Mouse (Mus musculus) thymus, adult 2 months (tissue): ENCODE measurements at regions not wholly inside any gene's neighbourhood (a gene's known extent, or its start where the extent isn't known, plus 50 kb on each side); places are given as distances from the start of the nearest gene placed in this dataset.
A peak's percentile ranks its signal among the peaks of the same experiment; 100 is the strongest.

Experiments
- DNase-seq: peaks from one replicate; pipeline ENCODE4 v3.0.0; 2021
- H3K27ac ChIP-seq: fragments of 200-500 bp; 2 replicates; pipeline ENCODE4 v1.5.1; 2012; ENCODE audit warnings: low read length, control low read depth; ENCODE audit not compliant: control insufficient read depth, insufficient read depth
- H3K27me3 ChIP-seq: fragments of 200-500 bp; 2 replicates; pipeline ENCODE4 v1.6.1; 2012; ENCODE audit warnings: mild to moderate bottlenecking, low read length, moderate library complexity, mixed read lengths; ENCODE audit not compliant: control insufficient read depth, insufficient read depth
- H3K36me3 ChIP-seq: fragments of 200-500 bp; 2 replicates; pipeline ENCODE4 v1.6.1; 2012; ENCODE audit warnings: mild to moderate bottlenecking, low read length, moderate library complexity; ENCODE audit not compliant: control insufficient read depth, insufficient read depth
- H3K4me1 ChIP-seq: fragments of 200-500 bp; replicated peaks from 2 replicates; pipeline ENCODE4 v1.6.1; 2012; ENCODE audit warnings: low read length; ENCODE audit not compliant: control insufficient read depth, insufficient read depth
- H3K4me3 ChIP-seq: fragments of 200-500 bp; 2 replicates; pipeline ENCODE4 v1.5.1; 2012; ENCODE audit warnings: mild to moderate bottlenecking, low read length, control low read depth, moderate library complexity; ENCODE audit not compliant: control insufficient read depth, insufficient read depth
- CTCF ChIP-seq: fragments of 200-500 bp; IDR thresholded peaks from 2 replicates; pipeline ENCODE4 v1.5.1; 2012; ENCODE audit warnings: mild to moderate bottlenecking, control low read depth, low read length, moderate library complexity, borderline replicate concordance; ENCODE audit not compliant: control insufficient read depth, poor library complexity, insufficient read depth; ENCODE audit errors: extremely low read depth
- POLR2A ChIP-seq: fragments of 200-500 bp; IDR thresholded peaks from 2 replicates; pipeline ENCODE4 v1.6.1; 2012; ENCODE audit warnings: mild to moderate bottlenecking, low read length, control low read depth, moderate library complexity; ENCODE audit not compliant: control insufficient read depth, poor library complexity, insufficient read depth; ENCODE audit errors: extremely low read depth
- WGBS: fragments of 180-500 bp; shearing (Covaris S2); methylation state at CpG from one replicate; pipeline ENCODE4 v1.1.7; 2018; 5-methylcytosine and 5-hydroxymethylcytosine counted together

GRCm38 (mm10) chrX:10770575-10770974 lies 55.8 kb downstream of the Mid1ip1 start:
- Histone ChIP-seq H3K27ac (no peak overlapping the region), H3K27me3 (no peaks in the 10 kb centered on the region), H3K36me3 (no peaks in the 10 kb centered on the region), H3K4me1 (no peaks in the 10 kb centered on the region), H3K4me3 (no peak overlapping the region)
- no peak for DNase-seq
- no peak for TF ChIP-seq CTCF
- no peak for TF ChIP-seq POLR2A
- 48% methylated on average over 4 of the region's 4 CpGs for WGBS

GRCm38 (mm10) chrX:10775714-10776515 lies 61.1 kb downstream of the Mid1ip1 start:
- TF ChIP-seq CTCF (no peak), POLR2A (no peak)
- 78% methylated on average over 8 of the region's 8 CpGs for WGBS
- Histone ChIP-seq H3K27ac (no peak overlapping the region), H3K27me3 (no peaks in the 10 kb centered on the region), H3K36me3 (no peaks in the 10 kb centered on the region), H3K4me3 (no peak overlapping the region), H3K4me1 (no peaks in the 10 kb centered on the region)
- DNase-seq, result no peak

DNA sequence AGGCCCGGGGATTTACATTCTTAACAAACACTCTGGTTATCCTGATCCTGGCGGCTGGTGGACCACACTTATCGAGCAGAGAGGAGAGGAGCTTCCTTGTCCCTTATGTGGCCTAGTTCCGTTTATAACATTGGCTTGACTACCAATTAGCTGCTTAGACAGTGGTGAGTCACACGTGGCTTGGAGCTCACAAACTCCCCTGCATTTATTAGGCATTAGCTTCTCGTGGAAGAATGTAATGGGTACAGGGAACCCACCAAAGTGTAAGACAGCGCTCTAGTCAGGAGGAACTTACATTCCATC lies 61.7 kb downstream of the Mid1ip1 start:
- Histone ChIP-seq H3K4me3 (no peak overlapping the region), H3K36me3 (no peaks in the 10 kb centered on the region), H3K4me1 (no peaks in the 10 kb centered on the region), H3K27me3 (no peaks in the 10 kb centered on the region), H3K27ac (no peak overlapping the region)
- no peak for TF ChIP-seq POLR2A
- 92% methylated on average over 7 of the region's 7 CpGs for WGBS
- DNase-seq, result no peak

- DNase-seq, result no peak
- Histone ChIP-seq H3K36me3 (no peaks in the 10 kb centered on the region), H3K27me3 (no peaks in the 10 kb centered on the region), H3K27ac (no peak overlapping the region), H3K4me1 (no peaks in the 10 kb centered on the region), H3K4me3 (no peak overlapping the region)
- TF ChIP-seq CTCF (no peak), POLR2A (no peak)
- 15% methylated on average over 2 of the region's 2 CpGs for WGBS
Measured at GRCm38 (mm10) chrX:10778014-10778413, 63.2 kb downstream of the Mid1ip1 start.

DNA sequence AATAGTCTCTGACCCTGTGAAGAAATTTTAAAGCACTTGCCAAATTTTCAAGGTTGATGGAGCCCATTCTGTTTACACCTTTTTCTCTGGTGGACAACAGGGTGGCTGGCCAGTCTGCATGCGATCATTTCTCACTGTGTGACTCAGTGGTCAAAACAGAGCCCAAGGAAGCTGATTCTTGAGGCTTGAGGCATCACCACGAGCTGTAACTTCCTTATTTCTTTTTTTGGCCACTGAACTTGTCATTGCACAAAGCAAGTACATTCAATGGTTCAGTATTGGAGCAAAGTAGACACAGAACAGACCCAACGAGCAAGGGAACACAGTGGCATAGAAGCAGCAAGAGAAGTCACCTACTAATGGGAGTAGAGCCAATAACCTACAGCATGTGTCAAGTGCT lies 71.5 kb downstream of the Mid1ip1 start:
- TF ChIP-seq POLR2A, result no peak
- no peak for TF ChIP-seq CTCF
- no peaks in the 10 kb centered on the region for H3K36me3 ChIP-seq
- DNase-seq, result no peak
- H3K27ac ChIP-seq, result no peak overlapping the region
- WGBS, result 43% methylated on average over 3 of the region's 3 CpGs
- no peaks in the 10 kb centered on the region for H3K27me3 ChIP-seq
- H3K4me1 ChIP-seq, result no peaks in the 10 kb centered on the region
- H3K4me3 ChIP-seq, result no peak overlapping the region

GRCm38 (mm10) chrX:10787057-10787456 lies 72.2 kb downstream of the Mid1ip1 start:
- H3K4me1 ChIP-seq, result no peaks in the 10 kb centered on the region
- no peak overlapping the region for H3K27ac ChIP-seq
- TF ChIP-seq POLR2A (no peak), CTCF (no peak)
- H3K4me3 ChIP-seq, result no peak overlapping the region
- H3K27me3 ChIP-seq, result no peaks in the 10 kb centered on the region
- WGBS, result 98% methylated on average over 2 of the region's 2 CpGs
- DNase-seq, result peak; percentile 14
- no peaks in the 10 kb centered on the region for H3K36me3 ChIP-seq
